Mouse (Mus musculus): ENCODE results near the gene Zar1l.

Zar1l gene

GRCm38 (mm10) chr5:150478612-150479011 is 39.4 kb downstream of the Zar1l start:
- no peak for DNase-seq (ENCODE audit: low spot score)

- DNase-seq (ENCODE audit: low spot score): no peak
Observed at GRCm38 (mm10) chr5:150477364-150477763, 40.6 kb downstream of the Zar1l start.

- no peak for DNase-seq (ENCODE audit: low spot score)
Observed at GRCm38 (mm10) chr5:150468431-150468830, 49.5 kb downstream of the Zar1l start.

GRCm38 (mm10) chr5:150466132-150466531 is 51.8 kb downstream of the Zar1l start:
- peak; percentile 38 for DNase-seq (ENCODE audit: low spot score)

GRCm38 (mm10) chr5:150465218-150465617 is 52.7 kb downstream of the Zar1l start:
- no peak for DNase-seq (ENCODE audit: low spot score)

GRCm38 (mm10) chr5:150464721-150465120 is 53.2 kb downstream of the Zar1l start:
- DNase-seq (ENCODE audit: low spot score): no peak

GRCm38 (mm10) chr5:150459801-150460200 is 58.2 kb downstream of the Zar1l start:
- no peak for DNase-seq (ENCODE audit: low spot score)

GRCm38 (mm10) chr5:150457904-150458739 is 59.8 kb downstream of the Zar1l start:
- no peak for DNase-seq (ENCODE audit: low spot score)

GRCm38 (mm10) chr5:150457165-150457903 is 60.6 kb downstream of the Zar1l start:
- no peak for DNase-seq (ENCODE audit: low spot score)
